Mouse (Mus musculus): ENCODE results near the gene Fxyd6. TPM values are rescaled to one million over a fixed set of nuclear protein-coding genes. Genes with fewer than 3 reads are reported as not detected.

The Fxyd6 gene
- total RNA-seq, 1 experiment, result 98.9 TPM

DNA sequence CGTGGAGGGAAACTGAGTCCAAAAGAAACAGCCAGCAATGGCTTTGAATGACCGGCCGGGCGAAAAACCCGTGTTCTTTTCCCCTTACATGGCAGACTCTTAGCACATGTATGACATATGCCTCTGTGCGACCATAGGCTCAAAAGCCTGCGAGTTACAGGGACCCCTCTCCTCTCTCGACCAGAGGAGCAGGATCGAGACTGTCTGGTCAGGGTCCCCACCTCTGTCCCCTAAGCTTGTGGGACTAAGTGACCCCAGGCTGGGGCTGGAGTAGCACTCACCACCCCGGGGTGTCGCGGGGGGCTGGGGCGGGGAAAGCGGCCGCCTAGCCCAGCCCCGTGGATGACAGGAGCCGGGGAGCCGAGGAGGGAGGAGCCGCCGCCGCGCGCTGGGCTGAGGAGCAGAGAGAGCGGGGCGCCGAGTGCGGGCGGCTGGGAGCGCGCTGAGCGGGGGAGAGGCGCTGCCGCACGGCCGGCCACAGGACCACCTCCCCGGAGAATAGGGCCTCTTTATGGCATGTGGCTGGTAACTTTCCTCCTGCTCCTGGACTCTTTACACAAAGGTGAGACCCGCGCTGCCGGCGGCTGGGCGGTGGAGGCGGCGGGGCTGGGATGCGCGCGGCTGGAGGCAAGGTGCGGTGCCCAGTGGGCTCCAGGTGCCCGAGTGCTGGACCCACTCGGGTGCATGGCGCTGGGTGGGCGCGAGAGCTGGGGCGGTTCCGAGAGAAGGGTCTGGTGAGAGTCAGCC, 60.1 kb downstream of the Fxyd6 start:
- peak overlapping the region; percentile 42 for H3K9ac ChIP-seq (ENCODE audit: insufficient read depth, low read depth, low read length, poor library complexity, severe bottlenecking)
- DNase-seq (ENCODE audit: low read depth, low spot score), result no peak
- H3K27ac ChIP-seq (ENCODE audit: insufficient read depth, low read depth, low read length, poor library complexity, severe bottlenecking), result no peak overlapping the region

GRCm38 (mm10) chr9:45430698-45430959, 60.6 kb downstream of the Fxyd6 start:
- in situ Hi-C loops (cut with MboI; ENCODE audit: low sequenced_read_pairs in 2 of 2, unreplicated experiment in 2 of 2), result no loop called here
- no peak for TF ChIP-seq HCFC1 (IDR thresholded peaks at IDR 0.05; ENCODE audit: borderline replicate concordance, insufficient read depth, low read length)
- TF ChIP-seq CHD2 (IDR thresholded peaks at IDR 0.05; ENCODE audit: low read depth, low read length), result no peak
- TF ChIP-seq MAFK (IDR thresholded peaks at IDR 0.05; ENCODE audit: insufficient read depth, low read depth, low read length), result no peak
- no peak for TF ChIP-seq ZNF384 (IDR thresholded peaks at IDR 0.05; ENCODE audit: low read depth, low read length)
- no peak for TF ChIP-seq ZC3H11A (IDR thresholded peaks at IDR 0.05; ENCODE audit: borderline replicate concordance, low read depth, low read length)
- Histone ChIP-seq H3K4me3 (ENCODE audit: insufficient read depth in 1 of 2, low read depth in 1 of 2, low read length in 2 of 2, poor library complexity in 1 of 2, severe bottlenecking in 1 of 2) (peak overlapping the region; percentile 69 to 75), H3K9me3 (ENCODE audit: control insufficient read depth, insufficient read depth, low read depth, low read length) (no peaks in the 10 kb centered on the region), H3K9ac (ENCODE audit: insufficient read depth, low read depth, low read length, poor library complexity, severe bottlenecking) (peak overlapping the region; percentile 42; the same call in 1 of the 2 replicates), H3K27ac (ENCODE audit: insufficient read depth, low read depth, low read length, poor library complexity, severe bottlenecking) (no peak overlapping the region), H3K36me3 (ENCODE audit: control insufficient read depth, insufficient read depth, low read length, poor library complexity, severe bottlenecking) (no peaks in the 10 kb centered on the region), H3K4me1 (ENCODE audit: control insufficient read depth in 2 of 2, insufficient read depth in 2 of 2, low read length in 2 of 2, poor library complexity in 1 of 2) (peaks cover 0 to 3% of the 10 kb centered on the region in 2 experiments; a peak in 1 of 4 replicates)
- no peak for DNase-seq (ENCODE audit: low read depth, low spot score)

More for the DNA sequence above, 60.1 kb downstream of the Fxyd6 start:
- Histone ChIP-seq H3K9me3 (ENCODE audit: control insufficient read depth, insufficient read depth, low read depth, low read length) (no peaks in the 10 kb centered on the region), H3K36me3 (ENCODE audit: control insufficient read depth, insufficient read depth, low read length, poor library complexity, severe bottlenecking) (no peaks in the 10 kb centered on the region), H3K4me3 (ENCODE audit: insufficient read depth in 1 of 2, low read depth in 1 of 2, low read length in 2 of 2, poor library complexity in 1 of 2, severe bottlenecking in 1 of 2) (peak overlapping the region; percentile 69 to 75), H3K4me1 (ENCODE audit: control insufficient read depth in 2 of 2, insufficient read depth in 2 of 2, low read length in 2 of 2, poor library complexity in 1 of 2) (peaks cover 0 to 3% of the 10 kb centered on the region in 2 experiments; a peak in 1 of 4 replicates)
- in situ Hi-C loops (cut with MboI; ENCODE audit: low sequenced_read_pairs in 2 of 2, unreplicated experiment in 2 of 2), result no loop called here
- no peak for TF ChIP-seq ZC3H11A (IDR thresholded peaks at IDR 0.05; ENCODE audit: borderline replicate concordance, low read depth, low read length)
- no peak for TF ChIP-seq ZNF384 (IDR thresholded peaks at IDR 0.05; ENCODE audit: low read depth, low read length)
- no peak for TF ChIP-seq CHD2 (IDR thresholded peaks at IDR 0.05; ENCODE audit: low read depth, low read length)
- TF ChIP-seq HCFC1 (IDR thresholded peaks at IDR 0.05; ENCODE audit: borderline replicate concordance, insufficient read depth, low read length), result no peak
- no peak for TF ChIP-seq MAFK (IDR thresholded peaks at IDR 0.05; ENCODE audit: insufficient read depth, low read depth, low read length)

GRCm38 (mm10) chr9:45431150-45431549, 61.2 kb downstream of the Fxyd6 start:
- Histone ChIP-seq H3K36me3 (ENCODE audit: control insufficient read depth, insufficient read depth, low read length, poor library complexity, severe bottlenecking) (no peaks in the 10 kb centered on the region), H3K4me1 (ENCODE audit: control insufficient read depth in 2 of 2, insufficient read depth in 2 of 2, low read length in 2 of 2, poor library complexity in 1 of 2) (peaks cover 0 to 3% of the 10 kb centered on the region in 2 experiments; a peak in 1 of 4 replicates), H3K9ac (ENCODE audit: insufficient read depth, low read depth, low read length, poor library complexity, severe bottlenecking) (peak overlapping the region; percentile 65), H3K4me3 (ENCODE audit: insufficient read depth in 1 of 2, low read depth in 1 of 2, low read length in 2 of 2, poor library complexity in 1 of 2, severe bottlenecking in 1 of 2) (peak overlapping the region; percentile 69 to 75), H3K27ac (ENCODE audit: insufficient read depth, low read depth, low read length, poor library complexity, severe bottlenecking) (no peak overlapping the region), H3K9me3 (ENCODE audit: control insufficient read depth, insufficient read depth, low read depth, low read length) (no peaks in the 10 kb centered on the region)
- no peak for DNase-seq (ENCODE audit: low read depth, low spot score)
- TF ChIP-seq ZC3H11A (IDR thresholded peaks at IDR 0.05; ENCODE audit: borderline replicate concordance, low read depth, low read length) (no peak), ZNF384 (IDR thresholded peaks at IDR 0.05; ENCODE audit: low read depth, low read length) (no peak), HCFC1 (IDR thresholded peaks at IDR 0.05; ENCODE audit: borderline replicate concordance, insufficient read depth, low read length) (no peak), CHD2 (IDR thresholded peaks at IDR 0.05; ENCODE audit: low read depth, low read length) (no peak), MAFK (IDR thresholded peaks at IDR 0.05; ENCODE audit: insufficient read depth, low read depth, low read length) (no peak)
- in situ Hi-C loops (cut with MboI; ENCODE audit: low sequenced_read_pairs in 2 of 2, unreplicated experiment in 2 of 2), result no loop called here

GRCm38 (mm10) chr9:45432639-45433038, 62.7 kb downstream of the Fxyd6 start:
- Histone ChIP-seq H3K4me1 (ENCODE audit: control insufficient read depth in 2 of 2, insufficient read depth in 2 of 2, low read length in 2 of 2, poor library complexity in 1 of 2) (peaks cover 0 to 3% of the 10 kb centered on the region in 2 experiments; a peak in 1 of 4 replicates), H3K9me3 (ENCODE audit: control insufficient read depth, insufficient read depth, low read depth, low read length) (no peaks in the 10 kb centered on the region), H3K36me3 (ENCODE audit: control insufficient read depth, insufficient read depth, low read length, poor library complexity, severe bottlenecking) (no peaks in the 10 kb centered on the region), H3K4me3 (ENCODE audit: insufficient read depth in 1 of 2, low read depth in 1 of 2, low read length in 2 of 2, poor library complexity in 1 of 2, severe bottlenecking in 1 of 2) (peak overlapping the region; percentile 11 to 75; a peak in 2 of 4 replicates), H3K27ac (ENCODE audit: insufficient read depth, low read depth, low read length, poor library complexity, severe bottlenecking) (no peak overlapping the region), H3K9ac (ENCODE audit: insufficient read depth, low read depth, low read length, poor library complexity, severe bottlenecking) (no peak overlapping the region; the same call in 1 of the 2 replicates)
- in situ Hi-C loops (cut with MboI; ENCODE audit: low sequenced_read_pairs in 2 of 2, unreplicated experiment in 2 of 2), result no loop called here
- DNase-seq (ENCODE audit: low read depth, low spot score), result no peak
- TF ChIP-seq MAFK (IDR thresholded peaks at IDR 0.05; ENCODE audit: insufficient read depth, low read depth, low read length) (no peak), HCFC1 (IDR thresholded peaks at IDR 0.05; ENCODE audit: borderline replicate concordance, insufficient read depth, low read length) (no peak), ZNF384 (IDR thresholded peaks at IDR 0.05; ENCODE audit: low read depth, low read length) (no peak), ZC3H11A (IDR thresholded peaks at IDR 0.05; ENCODE audit: borderline replicate concordance, low read depth, low read length) (no peak), CHD2 (IDR thresholded peaks at IDR 0.05; ENCODE audit: low read depth, low read length) (no peak)

Data from ES-E14 (cell line).